Mouse (Mus musculus) brain, embryonic 18.5 days (tissue): ENCODE data around the gene Mybpc2.
A peak's percentile ranks its signal among the peaks of the same experiment; 100 is the strongest.

Source experiments
- DNase-seq: peaks from one replicate; pipeline ENCODE4 v3.0.0-alpha.2; 2012; ENCODE audit warnings: low read depth, low spot score

Mybpc2 gene

GRCm38 (mm10) chr7:44486927-44487575 lies 37.4 kb downstream of the Mybpc2 start:
- DNase-seq = no peak

DNA sequence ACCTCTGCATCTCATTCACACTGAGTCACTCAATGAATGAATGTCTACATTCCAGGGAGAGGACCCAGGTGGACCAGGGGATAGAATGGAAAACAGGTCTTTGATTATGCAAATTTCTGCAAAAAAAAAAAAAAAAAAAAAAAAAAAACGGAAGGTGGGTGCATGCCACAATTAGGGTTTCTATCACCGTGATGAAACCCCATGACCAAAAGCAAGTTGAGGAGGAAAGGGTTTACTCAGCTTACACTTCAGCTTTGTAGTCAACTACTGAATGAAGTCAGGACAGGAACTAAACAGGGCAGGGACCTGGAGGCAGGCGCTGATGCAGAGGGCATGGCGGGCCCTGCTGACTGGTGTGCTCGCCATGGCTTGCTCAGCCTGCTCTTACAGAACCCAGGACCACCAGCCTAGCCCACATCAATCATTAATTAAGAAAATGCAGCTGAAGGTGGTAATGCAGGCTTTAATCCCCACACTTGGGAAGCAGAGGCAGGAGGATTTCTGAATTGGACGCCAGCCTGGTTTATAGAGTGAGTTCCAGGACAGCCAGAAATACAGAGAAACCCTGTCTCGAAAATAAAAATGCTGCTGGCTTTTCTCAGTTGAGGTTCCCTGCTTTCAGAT lies 38.8 kb downstream of the Mybpc2 start:
- DNase-seq = no peak

- DNase-seq = no peak
Observed at GRCm38 (mm10) chr7:44484841-44485571, 39.5 kb downstream of the Mybpc2 start.

DNA sequence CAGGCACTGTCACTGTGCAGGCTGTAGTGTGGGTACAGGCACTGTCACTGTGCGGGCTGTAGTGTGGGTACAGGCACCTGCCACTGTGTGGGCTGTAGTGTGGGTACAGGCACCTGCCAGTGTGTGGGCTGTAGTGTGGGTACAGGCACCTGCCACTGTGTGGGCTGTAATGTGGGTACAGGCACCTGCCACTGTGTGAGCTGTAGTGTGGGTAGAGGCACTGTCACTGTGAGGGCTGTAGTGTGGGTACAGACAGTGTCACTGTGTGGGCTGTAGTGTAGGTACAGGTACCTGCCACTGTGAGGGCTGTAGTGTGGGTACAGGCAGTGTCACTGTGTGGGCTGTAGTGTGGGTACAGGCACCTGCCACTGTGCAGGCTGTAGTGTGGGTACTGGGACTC lies 40.3 kb downstream of the Mybpc2 start:
- no peak for DNase-seq

- no peak for DNase-seq
Observed at GRCm38 (mm10) chr7:44482836-44483435, 41.5 kb downstream of the Mybpc2 start.

DNA sequence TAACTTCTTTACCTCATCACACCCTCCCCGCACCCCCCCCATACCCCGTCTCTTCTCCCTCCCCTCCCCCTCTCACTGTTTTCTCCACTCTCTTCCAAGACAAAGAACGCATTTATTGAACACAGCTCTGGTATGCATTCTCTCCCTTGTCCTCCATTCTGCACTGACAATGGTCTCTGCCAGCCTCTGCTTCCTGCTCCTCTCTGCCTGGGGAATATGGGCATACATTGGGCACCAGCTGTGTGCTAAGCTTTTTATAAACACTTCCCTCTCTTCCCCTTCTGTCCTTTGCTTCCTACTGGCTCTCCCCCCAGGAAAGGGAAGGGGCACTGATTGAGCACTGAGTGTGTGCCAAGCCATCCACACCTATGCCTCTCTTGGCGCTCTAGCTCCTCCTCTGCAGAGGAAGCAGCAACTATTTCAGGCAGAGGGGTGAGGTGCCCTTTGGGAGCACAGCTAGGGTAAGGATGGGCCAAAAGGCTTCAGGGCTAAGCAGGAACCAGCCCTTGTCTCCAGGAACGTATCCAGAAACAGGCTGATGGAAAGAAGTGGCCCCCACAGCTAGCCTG lies 49.3 kb downstream of the Mybpc2 start:
- DNase-seq = no peak

- DNase-seq = no peak
Observed at GRCm38 (mm10) chr7:44474419-44474818, 50.0 kb downstream of the Mybpc2 start.

- no peak for DNase-seq
Observed at GRCm38 (mm10) chr7:44472961-44473646, 51.4 kb downstream of the Mybpc2 start.

DNA sequence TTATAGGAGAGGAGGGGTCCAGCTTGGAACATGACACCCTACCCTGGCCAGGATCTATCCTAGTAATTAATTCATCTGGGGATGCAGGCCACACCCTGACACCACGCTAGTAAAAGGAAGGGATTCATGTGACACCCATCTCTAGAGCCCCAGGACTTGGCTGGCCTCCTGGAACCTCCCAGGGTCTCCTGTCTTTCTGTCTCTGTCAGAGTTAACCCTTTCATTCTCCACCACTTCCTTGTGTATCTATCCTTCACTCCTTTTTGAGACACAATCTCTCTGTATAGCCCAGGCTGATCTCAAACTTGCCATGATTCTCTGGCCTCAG lies 51.9 kb downstream of the Mybpc2 start:
- DNase-seq = no peak

DNA sequence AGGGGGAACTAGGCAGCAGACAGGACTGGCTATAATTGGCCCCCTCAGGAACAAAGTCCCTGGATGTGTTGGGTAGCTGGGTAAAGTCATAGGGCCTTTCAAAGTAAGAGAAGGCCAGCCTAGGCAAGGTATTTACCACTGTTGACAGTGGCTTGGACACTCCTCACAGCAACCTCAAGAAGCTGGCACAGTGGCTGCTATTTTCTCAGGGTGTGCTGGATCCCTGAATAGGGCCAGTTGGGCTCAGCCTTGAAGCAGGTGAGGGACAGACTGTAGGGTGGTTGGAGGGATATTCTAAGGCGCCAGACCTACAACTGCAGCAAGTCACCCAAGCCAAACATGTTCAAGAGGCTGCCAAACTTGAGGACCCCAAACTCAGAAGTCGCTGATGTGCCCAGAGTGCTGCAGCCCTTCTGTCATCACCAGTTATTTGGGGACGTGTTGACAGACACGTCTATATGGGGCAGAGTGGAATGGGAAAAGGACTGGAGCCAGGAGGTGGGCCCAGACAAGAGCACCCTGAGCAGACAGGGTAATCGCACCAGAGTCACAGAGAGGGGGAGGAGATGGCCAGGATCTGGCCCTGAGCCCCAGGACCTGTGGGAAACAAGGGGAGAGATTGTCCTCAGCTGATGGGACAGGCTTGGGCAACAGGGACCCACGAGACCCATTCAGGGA lies 52.4 kb downstream of the Mybpc2 start:
- DNase-seq = no peak

DNA sequence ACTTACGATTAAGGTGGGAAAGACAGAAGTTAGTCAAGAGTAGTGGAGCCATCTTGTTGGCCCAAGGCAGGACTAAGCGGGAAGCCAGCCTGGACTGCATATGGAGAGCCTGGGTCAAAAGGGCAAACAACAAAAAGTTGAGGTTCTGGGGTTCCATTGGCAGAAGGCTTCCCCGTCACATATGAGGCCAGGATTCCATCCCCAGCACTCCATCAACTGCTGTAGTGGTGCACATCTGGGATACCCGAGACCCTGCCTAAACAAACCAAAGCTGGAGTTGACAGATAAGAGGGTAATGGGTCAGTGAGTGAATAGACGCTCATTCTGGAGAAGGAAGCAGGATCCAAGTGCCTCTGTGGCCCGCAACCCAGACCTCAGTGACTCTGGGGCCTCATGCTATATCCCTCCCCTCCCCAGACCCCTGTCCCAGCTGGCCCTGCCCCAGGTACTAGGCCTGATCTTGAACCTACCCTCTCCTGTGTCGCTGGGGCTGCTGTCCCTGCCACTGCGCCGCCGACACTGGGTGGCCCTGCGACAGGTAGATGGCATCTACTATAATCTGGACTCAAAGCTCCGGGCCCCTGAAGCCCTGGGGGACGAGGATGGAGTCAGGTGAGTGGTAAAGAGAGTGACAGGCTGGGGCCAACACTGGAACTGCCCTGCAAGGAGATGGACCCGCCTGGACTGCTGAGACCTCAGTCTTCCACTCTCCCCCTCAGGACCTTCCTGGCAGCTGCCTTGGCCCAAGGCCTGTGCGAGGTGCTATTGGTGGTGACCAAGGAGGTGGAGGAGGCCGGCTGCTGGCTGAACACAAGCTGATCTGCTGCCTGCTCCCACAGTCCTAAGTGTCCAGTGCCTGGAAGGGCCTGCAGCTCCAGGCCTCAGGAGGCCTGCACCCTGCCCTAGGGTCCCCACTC lies 53.5 kb downstream of the Mybpc2 start:
- DNase-seq = no peak

DNA sequence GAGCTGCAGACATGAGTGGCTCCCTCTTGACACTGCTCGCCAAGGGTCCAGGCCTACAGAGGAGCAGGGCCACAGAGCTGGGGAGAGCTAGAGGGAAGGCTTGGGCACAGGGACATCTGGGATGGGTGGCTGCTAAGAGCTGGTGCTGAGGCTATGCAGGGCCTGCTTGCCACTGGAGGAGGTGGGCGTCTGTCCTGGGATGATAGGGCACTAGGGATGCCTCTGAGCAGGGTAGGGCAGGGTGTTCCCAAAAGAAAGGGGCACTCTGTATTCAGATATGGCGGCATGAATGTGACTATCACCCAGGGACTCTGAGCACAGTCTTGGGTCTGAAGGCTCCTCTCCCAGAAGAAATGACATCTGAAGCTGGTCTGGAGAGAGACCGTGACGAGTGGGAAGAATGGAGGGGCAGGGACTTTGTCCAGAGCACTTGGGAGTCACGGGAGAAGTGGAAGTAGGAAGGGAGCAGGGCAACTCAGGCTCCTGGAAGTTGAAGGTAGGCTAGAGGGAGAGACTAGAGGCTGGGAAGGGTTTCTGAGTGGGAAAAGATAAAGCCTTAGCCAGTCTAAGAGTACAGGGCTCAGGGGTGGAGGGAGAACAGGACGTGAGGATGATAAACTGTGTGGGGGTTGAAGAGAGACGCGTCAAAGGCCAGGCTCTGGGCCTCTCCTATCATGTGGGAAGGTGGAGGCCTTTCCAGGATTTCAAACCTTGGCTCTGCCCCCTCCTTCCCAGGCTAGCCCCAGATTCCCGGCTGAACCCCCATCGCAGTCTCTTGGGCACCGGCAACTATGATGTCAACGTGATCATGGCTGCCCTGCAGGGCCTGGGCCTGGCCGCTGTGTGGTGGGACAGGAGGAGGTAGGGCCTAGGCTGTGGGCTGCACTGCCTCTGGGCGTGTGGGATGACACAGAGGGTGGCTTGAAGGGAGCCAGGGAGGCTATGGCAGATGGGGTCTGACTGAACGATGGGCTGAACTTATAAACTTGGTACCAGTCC lies 54.5 kb downstream of the Mybpc2 start:
- DNase-seq = no peak

GRCm38 (mm10) chr7:44468644-44469285 lies 55.7 kb downstream of the Mybpc2 start:
- DNase-seq = no peak

DNA sequence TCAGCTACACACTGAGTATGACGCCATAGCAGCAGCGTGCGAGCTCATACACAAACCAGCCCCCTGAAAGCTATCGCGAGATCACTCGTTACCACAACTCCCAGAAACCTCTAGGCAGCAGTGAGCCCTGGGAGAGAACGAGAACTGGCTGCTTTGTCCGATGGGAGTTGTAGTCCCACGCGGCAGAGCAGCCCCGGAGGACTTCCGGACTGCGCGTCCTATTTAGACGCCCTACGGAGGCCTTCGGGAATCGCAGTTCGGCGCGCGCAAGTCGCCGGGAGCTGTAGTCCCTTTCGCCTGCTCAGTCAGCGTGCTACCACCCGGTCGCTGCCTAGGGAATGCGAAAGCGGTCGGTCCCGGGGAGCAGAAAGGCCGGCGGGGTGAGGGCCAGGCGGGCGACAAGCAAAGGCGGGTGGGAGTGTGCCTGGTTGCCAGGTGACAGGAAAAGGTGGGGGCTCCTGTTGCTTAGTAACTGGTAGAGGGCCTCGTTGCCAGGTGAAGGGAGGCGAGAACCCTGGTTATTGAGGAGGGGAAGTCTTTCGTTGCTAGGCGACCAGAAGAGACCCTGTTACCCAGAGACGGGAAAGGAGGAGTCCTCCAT lies 56.5 kb downstream of the Mybpc2 start, which contains the start of gene Josd2:
Gene Josd2, plus strand, starts transcription at position 170 of the 601 bp plus-strand sequence.
- DNase-seq = peak; percentile 97

DNA sequence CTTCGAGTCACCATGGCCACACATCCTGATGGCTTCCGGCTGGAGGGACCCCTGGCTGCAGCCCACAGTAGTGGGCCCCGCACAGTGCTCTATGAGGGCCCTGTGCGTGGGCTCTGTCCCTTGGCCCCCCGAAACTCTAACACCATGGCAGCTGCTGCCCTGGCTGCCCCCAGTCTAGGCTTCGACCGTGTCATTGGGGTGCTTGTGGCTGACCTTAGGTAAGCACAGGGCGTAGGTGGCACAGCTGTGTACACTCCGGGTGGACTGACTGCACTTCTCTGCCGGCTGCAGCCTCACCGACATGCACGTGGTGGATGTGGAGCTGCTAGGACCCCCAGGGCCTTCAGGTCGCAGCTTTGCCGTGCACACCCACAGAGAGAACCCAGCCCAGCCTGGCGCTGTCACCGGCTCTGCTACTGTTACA lies 57.6 kb downstream of the Mybpc2 start:
- no peak for DNase-seq

DNA sequence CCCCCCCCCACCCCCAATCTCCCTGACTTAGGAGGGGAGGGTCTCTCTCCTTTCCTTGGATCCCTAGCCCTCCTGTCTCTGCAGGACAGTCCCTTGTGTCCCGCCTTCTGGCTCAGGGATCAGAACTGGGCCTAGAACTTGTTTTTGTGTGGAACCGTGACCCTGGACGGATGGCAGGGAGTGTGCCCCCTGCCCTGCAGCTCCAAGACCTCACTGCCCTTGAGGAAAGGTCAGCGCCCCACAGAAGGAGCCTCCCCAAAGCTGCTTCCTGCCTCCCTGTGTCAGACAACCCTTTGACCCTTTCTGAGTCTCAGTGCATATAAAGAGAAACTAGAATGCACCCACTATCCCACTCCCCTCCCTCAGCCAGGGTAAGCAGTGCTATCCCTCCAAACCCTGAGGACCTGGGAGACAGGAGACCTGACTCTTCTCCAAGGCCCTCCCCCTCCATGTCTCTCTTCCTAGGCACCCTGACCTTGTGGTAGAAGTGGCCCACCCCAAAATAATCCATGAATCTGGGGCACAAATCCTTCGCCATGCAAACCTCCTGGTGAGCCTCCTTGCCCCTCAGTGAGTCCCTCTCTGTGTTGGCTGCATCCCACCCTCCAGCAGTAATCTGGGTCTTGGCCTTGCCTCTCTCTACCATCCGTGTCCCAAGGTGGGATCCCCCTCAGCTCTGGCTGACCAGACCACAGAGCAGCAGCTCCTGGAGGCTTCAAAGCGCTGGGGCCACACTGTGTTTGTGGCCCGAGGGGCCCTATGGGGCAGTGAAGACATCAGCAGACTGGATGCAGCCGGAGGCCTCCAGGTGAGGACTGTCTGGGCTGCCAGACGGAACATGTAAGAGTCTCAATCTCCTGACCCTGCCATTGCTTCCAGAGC lies 58.2 kb downstream of the Mybpc2 start:
- DNase-seq = no peak

- no peak for DNase-seq
Observed at GRCm38 (mm10) chr7:44465111-44465510, 59.3 kb downstream of the Mybpc2 start, which contains the start of gene Aspdh. Gene Aspdh, plus strand, starts transcription at chr7:44465391.
